Mouse (Mus musculus): ENCODE results near the gene Eps8. TPM values are rescaled to one million over a fixed set of nuclear protein-coding genes. Genes with fewer than 3 reads are reported as not detected.

The Eps8 gene
- total and polyA plus RNA-seq, 3 experiments: 0.08 to 0.15 TPM; not detected in 1

GRCm38 (mm10) chr6:137633121-137633520, 21.6 kb downstream of the Eps8 start:
- Histone ChIP-seq H3K9ac (ENCODE audit: control insufficient read depth, low read depth, low read length, poor library complexity, severe bottlenecking) (no peak overlapping the region), H3K4me1 (ENCODE audit: control insufficient read depth in 1 of 2, insufficient read depth in 2 of 2, low read length in 2 of 2) (no peaks in the 10 kb centered on the region), H3K36me3 (ENCODE audit: control insufficient read depth in 1 of 2, insufficient read depth in 2 of 2, low read length in 2 of 2) (no peaks in the 10 kb centered on the region), H3K27me3 (ENCODE audit: control insufficient read depth in 1 of 2, insufficient read depth in 2 of 2, low read length in 2 of 2) (no peaks in the 10 kb centered on the region), H3K9me3 (replicated peaks; ENCODE audit: insufficient read depth, low read length) (no peaks in the 10 kb centered on the region), H3K79me2 (ENCODE audit: control insufficient read depth, insufficient read depth, low read length, poor library complexity) (no peaks in the 10 kb centered on the region), H3K4me3 (ENCODE audit: control insufficient read depth in 1 of 2, insufficient read depth in 1 of 2, low read depth in 2 of 2, low read length in 2 of 2) (no peak overlapping the region), H3K27ac (ENCODE audit: control insufficient read depth, low read depth, low read length) (no peak overlapping the region)
- TF ChIP-seq E2F4 (IDR thresholded peaks at IDR 0.05; ENCODE audit: borderline replicate concordance, low read depth, low read length) (no peak), CTCF (IDR thresholded peaks at IDR 0.05 in 2 of 3, conservative IDR thresholded peaks at IDR 0.05 in 1 of 3; ENCODE audit: control insufficient read depth in 1 of 3, insufficient read depth in 1 of 3, low read depth in 2 of 3, low read length in 3 of 3, poor library complexity in 1 of 3, severe bottlenecking in 1 of 3) (no peak), TCF12 (IDR thresholded peaks at IDR 0.05; ENCODE audit: low read depth, low read length) (no peak), CHD1 (IDR thresholded peaks at IDR 0.05; ENCODE audit: low read depth, low read length) (no peak), MAX (IDR thresholded peaks at IDR 0.05; ENCODE audit: low read length) (no peak), BHLHE40 (IDR thresholded peaks at IDR 0.05; ENCODE audit: borderline replicate concordance, low read depth, low read length) (no peak), USF2 (IDR thresholded peaks at IDR 0.05; ENCODE audit: borderline replicate concordance in 1 of 2, insufficient read depth in 1 of 2, low read depth in 1 of 2, low read length in 2 of 2) (no peak), ZNF384 (IDR thresholded peaks at IDR 0.05; ENCODE audit: low read depth, low read length) (no peak), MYC (IDR thresholded peaks at IDR 0.05; ENCODE audit: low read depth, low read length) (no peak), POLR2AphosphoS2 (IDR thresholded peaks at IDR 0.05; ENCODE audit: low read length) (no peak), CHD2 (IDR thresholded peaks at IDR 0.05; ENCODE audit: low read length) (no peak), EP300 (IDR thresholded peaks at IDR 0.05; ENCODE audit: low read depth in 1 of 2, low read length in 2 of 2) (no peak), ELF1 (IDR thresholded peaks at IDR 0.05; ENCODE audit: low read depth, low read length) (no peak), GATA1 (IDR thresholded peaks at IDR 0.05; ENCODE audit: low read depth, low read length) (no peak)
- DNase-seq (ENCODE audit: low read depth, low spot score): no peak

- H3K9me3 ChIP-seq (replicated peaks; ENCODE audit: insufficient read depth, low read length): no peaks in the 10 kb centered on the region
- no peaks in the 10 kb centered on the region for H3K4me1 ChIP-seq (ENCODE audit: control insufficient read depth in 1 of 2, insufficient read depth in 2 of 2, low read length in 2 of 2)
- no peaks in the 10 kb centered on the region for H3K79me2 ChIP-seq (ENCODE audit: control insufficient read depth, insufficient read depth, low read length, poor library complexity)
- no peaks in the 10 kb centered on the region for H3K36me3 ChIP-seq (ENCODE audit: control insufficient read depth in 1 of 2, insufficient read depth in 2 of 2, low read length in 2 of 2)
- DNase-seq (ENCODE audit: low read depth, low spot score): no peak
- no peaks in the 10 kb centered on the region for H3K27me3 ChIP-seq (ENCODE audit: control insufficient read depth in 1 of 2, insufficient read depth in 2 of 2, low read length in 2 of 2)
- TF ChIP-seq NRF1 (IDR thresholded peaks at IDR 0.05; ENCODE audit: insufficient read depth, low read depth, low read length, poor library complexity, severe bottlenecking): no peak
- no peak for TF ChIP-seq CHD2 (IDR thresholded peaks at IDR 0.05; ENCODE audit: low read length)
- TF ChIP-seq RCOR1 (IDR thresholded peaks at IDR 0.05; ENCODE audit: low read depth, low read length): no peak
- TF ChIP-seq MYC (IDR thresholded peaks at IDR 0.05; ENCODE audit: low read depth, low read length): no peak
- no peak for TF ChIP-seq TCF12 (IDR thresholded peaks at IDR 0.05; ENCODE audit: low read depth, low read length)
- TF ChIP-seq MYB (IDR thresholded peaks at IDR 0.05; ENCODE audit: low read depth, low read length): no peak
- H3K4me3 ChIP-seq (ENCODE audit: control insufficient read depth in 1 of 2, insufficient read depth in 1 of 2, low read depth in 2 of 2, low read length in 2 of 2): no peak overlapping the region
- no peak overlapping the region for H3K27ac ChIP-seq (ENCODE audit: control insufficient read depth, low read depth, low read length)
- H3K9ac ChIP-seq (ENCODE audit: control insufficient read depth, low read depth, low read length, poor library complexity, severe bottlenecking): no peak overlapping the region
Measured at GRCm38 (mm10) chr6:137630387-137630786, 24.3 kb downstream of the Eps8 start.
